Mouse (Mus musculus): ENCODE measurements around the gene Il2ra. TPM values are rescaled to one million over a fixed set of nuclear protein-coding genes. Genes with fewer than 3 reads are reported as not detected.

The Il2ra gene
- polyA plus RNA-seq, 1 experiment from 2014 or later = not detected

- no peaks in the 10 kb centered on the region for H3K27me3 ChIP-seq (replicated peaks; ENCODE audit: low read depth, poor library complexity, severe bottlenecking)
- H3K36me3 ChIP-seq (replicated peaks) = no peaks in the 10 kb centered on the region
- WGBS = 94% methylated on average over 5 of the region's 5 CpGs
- no peak for DNase-seq (ENCODE audit: low spot score)
- H3K27ac ChIP-seq (replicated peaks) = no peak within 1 kb of the TSS
- no peaks in the 10 kb centered on the region for H3K4me1 ChIP-seq
- H3K9me3 ChIP-seq = no peaks in the 10 kb centered on the region
- no peak within 1 kb of the TSS for H3K4me3 ChIP-seq
Observed at GRCm38 (mm10) chr2:11625890-11626289, 16.7 kb upstream of the Il2ra start, which contains the start of gene Gm17490. Gene Gm17490 (minus strand): TSS chr2:11626264.

- Histone ChIP-seq H3K4me1 (no peaks in the 10 kb centered on the region), H3K27ac (replicated peaks) (no peak overlapping the region), H3K27me3 (replicated peaks; ENCODE audit: low read depth, poor library complexity, severe bottlenecking) (no peaks in the 10 kb centered on the region), H3K4me3 (no peak overlapping the region), H3K9me3 (no peaks in the 10 kb centered on the region), H3K36me3 (replicated peaks) (no peaks in the 10 kb centered on the region)
- DNase-seq (ENCODE audit: low spot score) = no peak
- WGBS = 89% methylated on average over 6 of the region's 6 CpGs
Observed at GRCm38 (mm10) chr2:11635035-11635434, 7.6 kb upstream of the Il2ra start.

- H3K27ac ChIP-seq (replicated peaks) = no peak overlapping the region
- DNase-seq (ENCODE audit: low spot score) = no peak
- no peaks in the 10 kb centered on the region for H3K4me1 ChIP-seq
- WGBS = 95% methylated on average over 5 of the region's 5 CpGs
- no peak overlapping the region for H3K4me3 ChIP-seq
- H3K9me3 ChIP-seq = no peaks in the 10 kb centered on the region
- no peaks in the 10 kb centered on the region for H3K36me3 ChIP-seq (replicated peaks)
- no peaks in the 10 kb centered on the region for H3K27me3 ChIP-seq (replicated peaks; ENCODE audit: low read depth, poor library complexity, severe bottlenecking)
Observed at GRCm38 (mm10) chr2:11635471-11636137, 7.0 kb upstream of the Il2ra start.

GRCm38 (mm10) chr2:11636138-11636480 is 6.5 kb upstream of the Il2ra start:
- Histone ChIP-seq H3K4me3 (no peak overlapping the region), H3K4me1 (no peaks in the 10 kb centered on the region), H3K36me3 (replicated peaks) (no peaks in the 10 kb centered on the region), H3K27me3 (replicated peaks; ENCODE audit: low read depth, poor library complexity, severe bottlenecking) (no peaks in the 10 kb centered on the region), H3K27ac (replicated peaks) (no peak overlapping the region), H3K9me3 (no peaks in the 10 kb centered on the region)
- WGBS = 78% methylated on average over 3 of the region's 3 CpGs
- DNase-seq (ENCODE audit: low spot score) = no peak

GRCm38 (mm10) chr2:11637115-11637514 is 5.5 kb upstream of the Il2ra start:
- H3K36me3 ChIP-seq (replicated peaks) = no peaks in the 10 kb centered on the region
- H3K4me3 ChIP-seq = no peak overlapping the region
- H3K9me3 ChIP-seq = no peaks in the 10 kb centered on the region
- H3K4me1 ChIP-seq = no peaks in the 10 kb centered on the region
- 78% methylated on average over 1 of the region's 1 CpGs for WGBS
- H3K27ac ChIP-seq (replicated peaks) = no peak overlapping the region
- H3K27me3 ChIP-seq (replicated peaks; ENCODE audit: low read depth, poor library complexity, severe bottlenecking) = no peaks in the 10 kb centered on the region
- DNase-seq (ENCODE audit: low spot score) = no peak

- 63% methylated on average over 1 of the region's 1 CpGs for WGBS
- H3K9me3 ChIP-seq = no peaks in the 10 kb centered on the region
- no peak overlapping the region for H3K4me3 ChIP-seq
- H3K4me1 ChIP-seq = no peaks in the 10 kb centered on the region
- no peak overlapping the region for H3K27ac ChIP-seq (replicated peaks)
- H3K36me3 ChIP-seq (replicated peaks) = no peaks in the 10 kb centered on the region
- no peak for DNase-seq (ENCODE audit: low spot score)
- H3K27me3 ChIP-seq (replicated peaks; ENCODE audit: low read depth, poor library complexity, severe bottlenecking) = no peaks in the 10 kb centered on the region
Observed at GRCm38 (mm10) chr2:11644057-11644456, 1.4 kb downstream of the Il2ra start.

- Histone ChIP-seq H3K27ac (replicated peaks) (no peak overlapping the region), H3K27me3 (replicated peaks; ENCODE audit: low read depth, poor library complexity, severe bottlenecking) (no peaks in the 10 kb centered on the region)
- 91% methylated on average over 2 of the region's 2 CpGs for WGBS
Observed at GRCm38 (mm10) chr2:11645297-11645696, 2.7 kb downstream of the Il2ra start.

GRCm38 (mm10) chr2:11651476-11651875 is 8.9 kb downstream of the Il2ra start:
- Histone ChIP-seq H3K27ac (replicated peaks) (no peak overlapping the region), H3K36me3 (replicated peaks) (no peaks in the 10 kb centered on the region), H3K4me3 (no peak overlapping the region), H3K27me3 (replicated peaks; ENCODE audit: low read depth, poor library complexity, severe bottlenecking) (no peaks in the 10 kb centered on the region), H3K4me1 (no peaks in the 10 kb centered on the region), H3K9me3 (no peaks in the 10 kb centered on the region)
- DNase-seq (ENCODE audit: low spot score) = no peak
- 55% methylated on average over 3 of the region's 3 CpGs for WGBS

More at GRCm38 (mm10) chr2:11645297-11645696, 2.7 kb downstream of the Il2ra start:
- DNase-seq (ENCODE audit: low spot score) = no peak
- Histone ChIP-seq H3K9me3 (no peaks in the 10 kb centered on the region), H3K36me3 (replicated peaks) (no peaks in the 10 kb centered on the region), H3K4me3 (no peak overlapping the region), H3K4me1 (no peaks in the 10 kb centered on the region)

- H3K36me3 ChIP-seq (replicated peaks) = no peaks in the 10 kb centered on the region
- no peak overlapping the region for H3K27ac ChIP-seq (replicated peaks)
- no peak for DNase-seq (ENCODE audit: low spot score)
- no peaks in the 10 kb centered on the region for H3K9me3 ChIP-seq
- WGBS = 90% methylated on average over 3 of the region's 3 CpGs
- no peaks in the 10 kb centered on the region for H3K4me1 ChIP-seq
- H3K4me3 ChIP-seq = no peak overlapping the region
- H3K27me3 ChIP-seq (replicated peaks; ENCODE audit: low read depth, poor library complexity, severe bottlenecking) = no peaks in the 10 kb centered on the region
Observed at GRCm38 (mm10) chr2:11652196-11652595, 9.6 kb downstream of the Il2ra start.

- H3K27ac ChIP-seq (replicated peaks) = no peak overlapping the region
- H3K4me3 ChIP-seq = no peak overlapping the region
- H3K27me3 ChIP-seq (replicated peaks; ENCODE audit: low read depth, poor library complexity, severe bottlenecking) = no peaks in the 10 kb centered on the region
- H3K36me3 ChIP-seq (replicated peaks) = no peaks in the 10 kb centered on the region
- H3K9me3 ChIP-seq = no peaks in the 10 kb centered on the region
- DNase-seq (ENCODE audit: low spot score) = no peak
- 75% methylated on average over 2 of the region's 2 CpGs for WGBS
- no peaks in the 10 kb centered on the region for H3K4me1 ChIP-seq
Observed at GRCm38 (mm10) chr2:11652780-11653179, 10.2 kb downstream of the Il2ra start.

GRCm38 (mm10) chr2:11653330-11653729 is 10.7 kb downstream of the Il2ra start:
- no peaks in the 10 kb centered on the region for H3K36me3 ChIP-seq (replicated peaks)
- H3K27ac ChIP-seq (replicated peaks) = no peak overlapping the region
- H3K9me3 ChIP-seq = no peaks in the 10 kb centered on the region
- no peak overlapping the region for H3K4me3 ChIP-seq
- no peaks in the 10 kb centered on the region for H3K27me3 ChIP-seq (replicated peaks; ENCODE audit: low read depth, poor library complexity, severe bottlenecking)
- no peak for DNase-seq (ENCODE audit: low spot score)
- 50% methylated on average over 6 of the region's 6 CpGs for WGBS
- H3K4me1 ChIP-seq = no peaks in the 10 kb centered on the region

- Histone ChIP-seq H3K9me3 (no peaks in the 10 kb centered on the region), H3K4me3 (no peak overlapping the region), H3K27me3 (replicated peaks; ENCODE audit: low read depth, poor library complexity, severe bottlenecking) (no peaks in the 10 kb centered on the region), H3K27ac (replicated peaks) (no peak overlapping the region), H3K4me1 (no peaks in the 10 kb centered on the region), H3K36me3 (replicated peaks) (no peaks in the 10 kb centered on the region)
- WGBS = 73% methylated on average over 5 of the region's 5 CpGs
- DNase-seq (ENCODE audit: low spot score) = no peak
Observed at GRCm38 (mm10) chr2:11653780-11654179, 11.2 kb downstream of the Il2ra start.

- H3K4me1 ChIP-seq = no peaks in the 10 kb centered on the region
- H3K9me3 ChIP-seq = no peaks in the 10 kb centered on the region
- no peaks in the 10 kb centered on the region for H3K27me3 ChIP-seq (replicated peaks; ENCODE audit: low read depth, poor library complexity, severe bottlenecking)
- no peaks in the 10 kb centered on the region for H3K36me3 ChIP-seq (replicated peaks)
- no peak overlapping the region for H3K27ac ChIP-seq (replicated peaks)
- DNase-seq (ENCODE audit: low spot score) = no peak
- 76% methylated on average over 9 of the region's 9 CpGs for WGBS
- no peak overlapping the region for H3K4me3 ChIP-seq
Observed at GRCm38 (mm10) chr2:11654990-11655931, 12.7 kb downstream of the Il2ra start.
